Mouse (Mus musculus) urinary bladder, postnatal 36 days (tissue): ENCODE measurements around the gene Ncaph.
"Not testable (repeated sequence)": the region's sequence is repeated elsewhere in the genome, so short reads cannot be mapped to it uniquely, and the experiment has no call there.

ENCODE experiments used
- DNase-seq, 2 experiments: peaks; one replicate each; pipeline ENCODE4 v3.0.0; 2022; ENCODE audit warnings: low spot score in 2 of 2, mixed read lengths in 1 of 2

Gene Ncaph

DNA sequence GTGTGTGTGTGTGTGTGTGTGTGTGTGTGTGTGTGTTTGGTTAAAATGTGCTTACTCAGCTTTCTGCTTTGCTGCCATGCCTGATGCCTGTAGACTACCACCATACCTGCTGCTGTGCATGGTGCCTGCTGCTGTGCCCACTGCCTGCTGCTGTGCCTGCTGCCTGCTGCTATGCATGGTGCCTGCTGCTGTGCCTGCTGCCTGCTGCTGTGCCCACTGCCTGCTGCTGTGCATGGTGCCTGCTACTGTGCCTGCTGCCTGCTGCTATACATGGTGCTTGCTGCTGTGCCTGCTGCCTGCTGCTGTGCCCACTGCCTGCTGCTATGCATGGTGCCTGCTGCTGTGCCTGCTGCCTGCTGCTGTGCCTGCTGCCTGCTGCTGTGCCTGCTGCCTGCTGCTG, 43.6 kb downstream of the Ncaph start:
- not testable (repeated sequence) for DNase-seq

DNA sequence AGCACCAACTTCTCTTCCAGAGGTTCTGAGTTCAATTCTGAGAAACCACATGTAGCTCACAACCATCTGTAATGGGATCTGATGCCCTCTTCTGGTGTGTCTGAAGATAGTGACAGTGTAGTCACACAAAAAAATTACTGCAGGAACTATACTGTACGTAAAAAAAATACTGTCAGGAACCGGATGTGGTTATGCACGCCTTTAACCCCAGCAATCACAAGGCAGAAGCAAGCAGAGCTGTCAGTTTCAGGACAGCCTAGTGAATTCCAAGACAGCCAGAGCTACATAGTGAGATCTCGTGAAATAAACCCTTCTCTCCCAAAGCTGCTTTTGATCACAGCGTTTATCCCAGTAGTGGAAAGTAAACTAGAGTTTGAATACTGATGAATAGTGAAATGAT, 47.5 kb downstream of the Ncaph start:
- DNase-seq: no peak

DNA sequence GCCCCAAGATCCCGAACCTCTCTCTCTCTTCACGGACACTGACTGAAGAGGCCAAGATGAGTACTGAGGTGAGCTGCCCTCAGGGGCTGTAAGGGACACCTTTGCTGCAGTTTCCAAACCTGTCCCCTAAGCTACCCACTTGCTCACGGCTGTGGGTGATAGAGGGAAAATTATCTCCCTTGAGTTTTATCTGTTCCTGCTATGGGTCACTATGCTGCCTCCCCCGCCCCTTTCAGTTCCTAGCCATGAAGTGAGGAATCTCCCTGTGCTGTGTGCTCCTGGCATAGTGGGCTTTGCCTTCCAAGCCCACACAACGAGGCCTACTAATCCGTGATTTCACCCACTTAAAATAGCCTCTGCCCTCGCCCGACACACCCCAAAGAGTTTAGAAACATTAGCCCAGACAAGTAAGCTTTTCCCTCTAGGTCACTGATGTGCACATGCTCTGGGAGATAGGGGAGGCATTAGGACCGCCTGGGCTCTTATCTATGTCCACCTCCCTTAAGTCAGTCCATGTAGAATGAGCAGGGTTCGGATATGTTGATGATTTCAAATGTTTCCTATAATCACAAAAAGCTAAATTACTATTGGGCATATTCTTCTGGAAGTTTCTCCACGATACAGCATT, 53.0 kb downstream of the Ncaph start:
- DNase-seq: no peak

DNA sequence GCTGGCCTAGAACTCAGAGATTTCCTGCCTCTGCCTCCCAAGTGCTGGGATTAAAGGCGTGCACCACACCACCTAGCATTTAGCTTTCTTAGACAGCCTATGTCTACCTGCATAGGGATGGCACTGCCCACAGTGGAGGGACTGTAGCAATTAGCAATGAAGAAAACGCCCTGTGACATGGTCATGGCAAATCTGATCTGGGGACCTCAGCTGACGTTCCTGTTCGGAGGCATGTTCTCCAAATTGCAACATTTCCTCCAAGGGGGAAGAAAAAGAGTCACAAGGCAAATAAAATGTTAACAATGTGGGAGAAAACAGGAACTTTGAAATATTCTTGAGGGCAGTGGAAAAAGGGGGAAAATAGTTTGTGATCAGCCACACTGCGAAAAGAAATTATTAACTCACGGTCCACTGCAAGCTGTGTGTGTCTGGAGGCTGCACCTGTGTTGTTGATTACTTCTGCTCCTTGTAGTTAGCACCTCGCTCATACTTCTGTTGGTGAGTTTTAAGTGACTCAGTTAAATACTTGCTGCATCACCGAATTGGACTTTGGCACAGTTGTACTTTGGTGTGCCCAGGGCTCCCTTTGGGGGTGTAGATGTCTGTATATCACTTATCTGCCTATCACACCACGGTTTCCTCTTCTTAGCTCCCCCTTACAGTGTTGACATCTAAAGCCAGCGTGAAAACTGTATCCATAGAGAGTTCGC, 53.7 kb downstream of the Ncaph start:
- no peak for DNase-seq

DNA sequence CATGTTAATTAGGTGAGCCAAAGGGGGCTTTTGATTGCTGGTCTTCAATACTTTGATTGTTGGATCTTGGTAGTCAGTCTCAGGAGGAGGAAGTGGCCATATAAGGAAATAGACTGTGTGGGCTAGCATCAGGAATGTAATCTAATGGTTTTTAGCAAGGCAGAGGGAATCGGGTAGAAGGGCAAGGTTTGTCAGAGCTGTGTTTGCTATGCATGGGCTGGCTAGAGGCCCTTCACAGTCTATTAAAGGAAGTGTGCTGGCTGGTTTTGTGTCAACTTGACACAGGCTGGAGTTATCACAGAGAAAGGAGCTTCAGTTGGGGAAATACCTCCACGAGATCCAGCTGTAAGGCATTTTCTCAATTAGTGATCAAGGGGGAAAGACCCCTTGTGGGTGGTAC, 54.7 kb downstream of the Ncaph start:
- DNase-seq: not testable (repeated sequence)

DNA sequence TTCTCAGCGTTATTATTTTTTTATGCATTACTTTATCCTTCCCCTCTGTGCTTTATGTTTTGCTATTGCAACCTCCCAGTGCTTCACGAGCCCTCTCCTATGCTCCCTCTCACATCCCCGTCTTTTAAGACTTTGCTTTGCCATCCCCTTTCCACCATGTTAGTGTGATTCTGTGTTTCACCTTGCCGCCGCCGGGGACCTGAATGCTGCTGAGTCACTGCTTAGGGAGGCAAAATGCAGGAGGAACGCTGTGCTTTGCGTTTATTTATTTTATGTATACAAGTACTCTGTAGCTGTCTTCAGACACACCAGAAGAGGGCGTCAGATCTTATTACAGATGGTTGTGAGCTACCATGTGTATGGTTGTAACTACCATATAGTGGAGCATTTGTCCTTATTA, 56.1 kb downstream of the Ncaph start:
- DNase-seq: no peak

DNA sequence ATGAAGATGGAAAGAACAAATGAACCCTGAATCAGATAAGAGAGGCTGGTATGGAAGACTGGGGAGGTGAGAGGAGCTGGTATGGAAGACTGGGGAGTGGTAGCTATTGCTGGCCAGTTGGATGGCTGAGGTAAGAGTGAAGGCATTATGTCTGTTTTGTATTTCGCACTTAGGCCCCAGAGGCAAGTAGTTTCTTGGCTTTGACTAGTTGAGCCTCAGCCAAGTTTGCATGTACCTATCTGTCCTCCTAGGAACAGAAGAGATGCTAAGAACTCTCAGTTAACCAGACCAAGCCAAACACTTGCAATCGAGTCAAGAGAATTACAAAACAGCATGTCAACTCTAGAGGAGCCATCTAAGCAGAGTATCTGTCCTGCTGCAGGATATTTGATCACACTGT, 59.6 kb downstream of the Ncaph start:
- DNase-seq: no peak

DNA sequence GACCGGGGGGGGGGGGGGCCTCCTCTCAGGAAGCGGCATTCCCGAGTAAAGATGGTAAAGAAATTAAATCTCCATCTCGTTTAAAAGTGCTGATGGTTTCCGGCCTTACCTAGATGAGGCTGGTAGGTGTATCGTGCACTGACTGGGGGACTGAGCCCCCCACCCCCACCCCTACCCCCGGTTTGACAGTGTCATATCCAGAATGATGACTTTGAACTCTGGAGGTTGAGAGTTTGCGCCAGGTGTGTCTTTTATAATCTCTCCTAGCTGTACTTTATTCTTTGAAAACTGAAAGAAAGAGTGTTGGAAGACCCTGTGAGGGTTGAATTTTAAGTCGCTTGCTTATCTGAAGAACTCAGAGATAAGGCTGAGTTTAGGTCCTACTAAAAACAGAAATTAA, 62.9 kb downstream of the Ncaph start:
- DNase-seq: no peak

DNA sequence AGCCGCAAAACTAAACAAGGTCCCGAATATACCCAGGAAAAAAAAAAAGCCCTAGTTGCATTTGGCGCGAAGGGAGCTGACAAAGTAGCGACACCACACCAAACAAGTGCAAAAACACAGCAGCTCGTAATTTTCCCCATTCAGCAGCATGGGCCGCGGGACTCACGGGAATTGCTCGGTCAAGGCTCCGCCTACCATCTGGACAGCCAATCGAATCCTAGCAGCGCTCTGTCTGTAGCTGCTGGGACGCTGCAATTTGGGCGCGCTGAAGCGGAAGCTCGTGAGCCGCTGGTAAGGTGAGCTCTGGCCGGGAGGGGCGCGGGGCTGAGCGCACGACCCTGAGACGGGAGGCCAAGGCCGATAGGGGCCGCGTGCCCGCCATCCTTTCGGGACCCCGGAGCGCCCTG, 63.3 kb downstream of the Ncaph start, which contains the start of gene Blvra:
TSS of gene Blvra (plus strand) at position 231 of the 407 bp plus-strand sequence.
- DNase-seq: peak; percentile 78 to 90

DNA sequence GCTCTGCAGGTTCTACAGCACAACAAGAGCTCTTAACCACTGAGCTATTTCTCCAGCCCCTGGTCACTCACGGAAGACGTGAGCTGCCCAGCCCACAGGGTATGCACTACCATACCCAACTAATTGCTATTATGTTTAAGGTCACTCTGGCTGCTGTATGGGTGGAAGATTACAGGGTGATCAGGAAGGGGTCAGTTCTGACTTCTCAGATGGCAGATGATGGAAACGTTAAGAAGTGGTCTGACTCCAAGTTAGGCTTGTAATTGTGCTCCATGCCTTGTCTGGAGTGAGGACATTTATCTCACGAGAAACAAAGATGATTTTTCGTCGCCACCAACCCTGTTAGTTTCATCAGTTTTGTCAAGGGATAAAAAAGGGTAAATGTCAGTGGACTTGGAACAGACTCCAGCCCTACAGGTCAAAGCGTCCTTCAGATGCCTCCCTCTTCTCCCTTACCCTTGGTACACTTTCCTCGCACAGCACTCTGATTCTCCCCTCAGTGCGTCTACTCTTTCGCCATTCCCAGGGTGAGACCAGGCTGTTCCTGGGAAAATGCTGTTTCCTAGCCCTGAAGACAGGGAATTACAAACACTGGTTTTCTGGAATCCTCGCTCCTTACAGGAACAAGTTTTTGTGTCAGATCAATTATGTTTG, 63.8 kb downstream of the Ncaph start:
- DNase-seq: no peak

DNA sequence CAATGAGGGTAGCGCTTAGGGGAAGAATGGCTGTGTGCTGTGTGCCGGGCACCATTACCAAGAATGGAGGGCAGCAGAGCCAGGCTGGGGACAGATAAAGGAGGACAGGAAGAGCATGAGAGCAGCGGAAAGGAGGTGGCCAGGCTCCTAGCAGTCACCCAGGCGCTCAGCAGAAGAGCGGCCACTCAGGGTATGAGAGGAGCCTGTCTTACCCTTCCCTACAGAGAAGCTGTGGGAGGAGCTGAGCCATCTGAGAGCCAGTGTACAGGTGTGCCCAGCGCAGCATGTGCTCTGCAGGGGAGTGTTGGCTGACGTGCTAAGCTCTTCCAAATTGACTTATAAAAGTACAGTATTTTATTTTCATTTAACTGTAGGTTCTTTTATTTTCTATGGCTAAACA, 64.9 kb downstream of the Ncaph start:
- no peak for DNase-seq

DNA sequence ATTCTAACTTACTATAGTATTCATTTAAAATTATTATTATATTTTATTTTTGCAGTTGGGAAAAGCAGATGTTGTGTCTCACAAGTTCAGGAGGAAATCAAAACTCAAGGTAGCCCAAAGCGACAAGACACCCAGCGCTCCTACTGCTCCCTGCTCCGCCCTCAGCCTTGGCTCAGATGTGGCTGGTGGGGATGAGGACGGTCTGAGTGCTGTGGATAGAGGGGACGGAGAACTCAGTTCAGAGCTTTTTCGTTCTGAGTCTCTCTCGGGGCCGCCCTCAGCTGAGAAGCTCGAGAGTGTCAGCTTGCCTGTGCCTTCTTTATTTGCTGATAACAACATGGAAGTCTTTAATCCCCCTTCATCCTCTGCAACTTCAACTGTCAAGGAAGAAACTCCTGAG, 72.3 kb downstream of the Ncaph start:
- DNase-seq: no peak
